Comparison of ENCODE assay signal across 28 mouse cellular contexts in genomic region chr2:146423032-146423691, GRCm38 (mm10).
DNase-seq lines count a peak whose midpoint lies in the region; ATAC-seq and TF ChIP-seq lines count a peak whose summit lies in the region.
"Had no signal": no experiment of that assay in that cellular context is flagged by ENCODE, and none has a peak within 500 bp of the region (broad histone marks: within the 10 kb centered on the region; RNA-seq: fewer than 3 reads in every experiment).

No protein-coding gene starts in this region.

- no peaks in the 10 kb centered on the region for H3K4me1 ChIP-seq in forebrain, embryonic 14.5 days (ENCODE audit: control insufficient read depth, insufficient read depth, low read length)
- no peaks in the 10 kb centered on the region for H3K4me1 ChIP-seq in forebrain, embryonic 11.5 days (replicated peaks; ENCODE audit: control insufficient read depth, insufficient read depth, low read length)
- no peaks in the 10 kb centered on the region for H3K4me1 ChIP-seq in hindbrain, postnatal 0 days (ENCODE audit: insufficient read depth, low read length)
- no peaks in the 10 kb centered on the region for H3K4me1 ChIP-seq in hindbrain, embryonic 13.5 days (replicated peaks)
- H3K4me1 ChIP-seq: hindbrain, embryonic 12.5 days; limb, embryonic 13.5 days; liver, embryonic 13.5 days; midbrain, embryonic 15.5 days had no signal

- 77% methylated on average over 5 of the region's 5 CpGs for WGBS in forebrain, embryonic 14.5 days
- WGBS in forebrain, embryonic 11.5 days: 94% methylated on average over 5 of the region's 5 CpGs
- WGBS in hindbrain, postnatal 0 days: 58% methylated on average over 5 of the region's 5 CpGs
- WGBS in hindbrain, embryonic 13.5 days: 86% methylated on average over 5 of the region's 5 CpGs

- H3K4me3 ChIP-seq in forebrain, embryonic 14.5 days (ENCODE audit: low read depth, low read length): no peak overlapping the region
- no peak overlapping the region for H3K4me3 ChIP-seq in forebrain, embryonic 11.5 days (ENCODE audit: low read depth, low read length)
- no peak overlapping the region for H3K4me3 ChIP-seq in hindbrain, postnatal 0 days (ENCODE audit: low read length)
- no peak overlapping the region for H3K4me3 ChIP-seq in hindbrain, embryonic 13.5 days
- H3K4me3 ChIP-seq: erythroblast, embryonic 14.5 days; hindbrain, embryonic 12.5 days; limb, embryonic 13.5 days; liver, embryonic 13.5 days; megakaryocyte, embryonic 14.5 days; midbrain, embryonic 15.5 days had no signal

- no peak overlapping the region for H3K9ac ChIP-seq in forebrain, embryonic 14.5 days (ENCODE audit: low read length)
- H3K9ac ChIP-seq in forebrain, embryonic 11.5 days (ENCODE audit: low read length): no peak overlapping the region
- H3K9ac ChIP-seq in hindbrain, postnatal 0 days (replicated peaks; ENCODE audit: low read length): no peak overlapping the region
- no peak overlapping the region for H3K9ac ChIP-seq in hindbrain, embryonic 13.5 days
- H3K9ac ChIP-seq: hindbrain, embryonic 12.5 days; limb, embryonic 13.5 days; liver, embryonic 13.5 days; midbrain, embryonic 15.5 days had no signal

- peaks cover 10% of the 10 kb centered on the region for H3K36me3 ChIP-seq in forebrain, embryonic 14.5 days (ENCODE audit: control insufficient read depth, insufficient read depth, low read length)
- no peaks in the 10 kb centered on the region; the same call in 1 of the 2 replicates for H3K36me3 ChIP-seq in forebrain, embryonic 11.5 days (ENCODE audit: control insufficient read depth, insufficient read depth, low read length)
- H3K36me3 ChIP-seq in hindbrain, postnatal 0 days (ENCODE audit: insufficient read depth, low read length): no peaks in the 10 kb centered on the region; the same call in 1 of the 2 replicates
- H3K36me3 ChIP-seq in hindbrain, embryonic 13.5 days: peaks cover 10% of the 10 kb centered on the region
- H3K36me3 ChIP-seq: limb, embryonic 13.5 days had no signal

- H3K27ac ChIP-seq in forebrain, embryonic 14.5 days (ENCODE audit: low read depth, low read length): no peak overlapping the region
- no peak overlapping the region for H3K27ac ChIP-seq in forebrain, embryonic 11.5 days (ENCODE audit: low read depth, low read length)
- H3K27ac ChIP-seq in hindbrain, postnatal 0 days: no peak overlapping the region
- H3K27ac ChIP-seq in hindbrain, embryonic 13.5 days: no peak overlapping the region
- H3K27ac ChIP-seq: hindbrain, embryonic 12.5 days; kidney, postnatal 0 days; limb, embryonic 13.5 days; liver, embryonic 13.5 days; midbrain, embryonic 15.5 days; stomach, postnatal 0 days had no signal

- no peak for TF ChIP-seq CTCF in hindbrain, postnatal 0 days (IDR thresholded peaks at IDR 0.05; ENCODE audit: low read depth)

- H3K4me2 ChIP-seq in forebrain, embryonic 14.5 days (ENCODE audit: low read length): no peak overlapping the region
- no peak overlapping the region for H3K4me2 ChIP-seq in forebrain, embryonic 11.5 days (ENCODE audit: low read depth, low read length, severe bottlenecking)
- no peak overlapping the region for H3K4me2 ChIP-seq in hindbrain, postnatal 0 days (ENCODE audit: low read depth, low read length)
- H3K4me2 ChIP-seq in hindbrain, embryonic 13.5 days: no peak overlapping the region
- H3K4me2 ChIP-seq: hindbrain, embryonic 12.5 days; limb, embryonic 13.5 days; liver, embryonic 13.5 days; midbrain, embryonic 15.5 days had no signal

- H3K9me3 ChIP-seq in forebrain, embryonic 14.5 days (replicated peaks; ENCODE audit: control insufficient read depth, low read length): no peaks in the 10 kb centered on the region
- no peaks in the 10 kb centered on the region for H3K9me3 ChIP-seq in forebrain, embryonic 11.5 days (ENCODE audit: control insufficient read depth, low read length)
- H3K9me3 ChIP-seq in hindbrain, postnatal 0 days (ENCODE audit: low read length): no peaks in the 10 kb centered on the region
- H3K9me3 ChIP-seq in hindbrain, embryonic 13.5 days: no peaks in the 10 kb centered on the region
- H3K9me3 ChIP-seq: hindbrain, embryonic 12.5 days; limb, embryonic 13.5 days; liver, embryonic 13.5 days; megakaryocyte, embryonic 14.5 days; midbrain, embryonic 15.5 days had no signal

- ATAC-seq in forebrain, embryonic 14.5 days: no peak
- ATAC-seq in forebrain, embryonic 11.5 days (replicated peaks; ENCODE audit: low FRiP score): no peak
- ATAC-seq in hindbrain, postnatal 0 days: no peak
- no peak for ATAC-seq in hindbrain, embryonic 13.5 days (ENCODE audit: low FRiP score)
- ATAC-seq: inflammation-experienced regulatory T-cells, adult 6 months; lung, postnatal 0 days; midbrain, embryonic 15.5 days had no signal

- H3K27me3 ChIP-seq in forebrain, embryonic 14.5 days (replicated peaks; ENCODE audit: control insufficient read depth, insufficient read depth, low read length): no peaks in the 10 kb centered on the region
- no peaks in the 10 kb centered on the region for H3K27me3 ChIP-seq in forebrain, embryonic 11.5 days (ENCODE audit: control insufficient read depth, insufficient read depth, low read length)
- H3K27me3 ChIP-seq in hindbrain, postnatal 0 days (ENCODE audit: insufficient read depth, low read length): no peaks in the 10 kb centered on the region
- no peaks in the 10 kb centered on the region for H3K27me3 ChIP-seq in hindbrain, embryonic 13.5 days
- H3K27me3 ChIP-seq: hindbrain, embryonic 12.5 days; limb, embryonic 13.5 days; liver, embryonic 13.5 days; megakaryocyte, embryonic 14.5 days; midbrain, embryonic 15.5 days had no signal

- peak; percentile 20 for DNase-seq in forebrain, embryonic 14.5 days (ENCODE audit: low spot score)
- DNase-seq in forebrain, embryonic 11.5 days (ENCODE audit: low spot score): no peak
- peak; percentile 38 for DNase-seq in hindbrain, postnatal 0 days (ENCODE audit: low spot score)
- DNase-seq in right cerebral cortex, postnatal 4 days: peak; percentile 13
- DNase-seq in right cerebral cortex, adult 2 months (ENCODE audit: low spot score in 2 of 2): no peak
- no peak for DNase-seq in cerebellum, adult 18-20 months
- DNase-seq: B cell, adult 2 months; cerebellum, adult 11-12 months; cerebellum, postnatal 14 days; gastrocnemius, postnatal 14 days; heart, postnatal 14 days; kidney, adult 11 months; kidney, postnatal 4 days; liver, embryonic 13.5 days; lung, adult 18-20 months; lung, postnatal 4 days; thymus, adult 2 months; thymus, postnatal 36 days had no signal

Comparison
In these comparisons a context has a peak if more than half of its experiments do, and no peak if none do; other contexts are left out.
1. DNase-seq: peak in forebrain, embryonic 14.5 days (single experiment), hindbrain, postnatal 0 days (single experiment) and right cerebral cortex, postnatal 4 days (single experiment); none in forebrain, embryonic 11.5 days (single experiment), right cerebral cortex, adult 2 months (0 of 2) and cerebellum, adult 18-20 months (0 of 2).